Mouse (Mus musculus) thymus, postnatal 36 days (tissue): Measurements from ENCODE around the gene Map4k2.

Source experiments
- DNase-seq, 2 experiments: peaks; one replicate each; pipeline ENCODE4 v3.0.0; 2022; ENCODE audit warnings: mixed read lengths in 2 of 2

Gene Map4k2

GRCm38 (mm10) chr19:6347615-6348014 lies 6.7 kb downstream of the Map4k2 start:
- no peak for DNase-seq

GRCm38 (mm10) chr19:6348717-6349116 lies 7.8 kb downstream of the Map4k2 start:
- no peak for DNase-seq

- DNase-seq: peak in 1 of 2 experiments; percentile 51
These were observed 8.5 kb downstream of the Map4k2 start for GRCm38 (mm10) chr19:6349215-6349983.

- DNase-seq: no peak
These were observed 10.6 kb downstream of the Map4k2 start for GRCm38 (mm10) chr19:6351431-6352106.

GRCm38 (mm10) chr19:6352107-6352505 lies 11.2 kb downstream of the Map4k2 start:
- no peak for DNase-seq

- DNase-seq: no peak
These were observed 13.1 kb downstream of the Map4k2 start for GRCm38 (mm10) chr19:6354030-6354429.

GRCm38 (mm10) chr19:6361291-6361690 lies 20.4 kb downstream of the Map4k2 start:
- no peak for DNase-seq

- no peak for DNase-seq
These were observed 22.1 kb downstream of the Map4k2 start for GRCm38 (mm10) chr19:6363091-6363410.

- DNase-seq: peak; percentile 100
These were observed 22.7 kb downstream of the Map4k2 start, which contains the start of gene Sf1 for GRCm38 (mm10) chr19:6363411-6364240. Sf1 (plus strand) TSS chr19:6363690.

- peak; percentile 92 to 93 for DNase-seq
These were observed 23.4 kb downstream of the Map4k2 start for GRCm38 (mm10) chr19:6364317-6364725.

- DNase-seq: no peak
These were observed 23.9 kb downstream of the Map4k2 start for GRCm38 (mm10) chr19:6364842-6365241.

GRCm38 (mm10) chr19:6370175-6370574 lies 29.2 kb downstream of the Map4k2 start:
- DNase-seq: no peak

GRCm38 (mm10) chr19:6372433-6372832 lies 31.5 kb downstream of the Map4k2 start:
- no peak for DNase-seq

- peak; percentile 82 to 84 for DNase-seq
These were observed 32.8 kb downstream of the Map4k2 start for GRCm38 (mm10) chr19:6373539-6374400.

- no peak for DNase-seq
These were observed 33.6 kb downstream of the Map4k2 start for GRCm38 (mm10) chr19:6374571-6374970.

GRCm38 (mm10) chr19:6375423-6376254 lies 34.7 kb downstream of the Map4k2 start:
- DNase-seq: peak in 1 of 2 experiments; percentile 52

- DNase-seq: peak; percentile 30 to 47
These were observed 35.3 kb downstream of the Map4k2 start for GRCm38 (mm10) chr19:6376255-6376564.

- no peak for DNase-seq
These were observed 35.7 kb downstream of the Map4k2 start for GRCm38 (mm10) chr19:6376643-6377042.

- no peak for DNase-seq
These were observed 36.5 kb downstream of the Map4k2 start for GRCm38 (mm10) chr19:6377327-6378040.

GRCm38 (mm10) chr19:6380411-6381166 lies 39.7 kb downstream of the Map4k2 start:
- DNase-seq: no peak
